Mouse (Mus musculus) WW6 (cell line): ENCODE data around the gene Togaram1.

Experiments
- DNase-seq: peaks from one replicate; pipeline ENCODE4 v3.0.0-alpha.2; 2013; ENCODE audit warnings: low read depth, low spot score

Togaram1 gene

DNA sequence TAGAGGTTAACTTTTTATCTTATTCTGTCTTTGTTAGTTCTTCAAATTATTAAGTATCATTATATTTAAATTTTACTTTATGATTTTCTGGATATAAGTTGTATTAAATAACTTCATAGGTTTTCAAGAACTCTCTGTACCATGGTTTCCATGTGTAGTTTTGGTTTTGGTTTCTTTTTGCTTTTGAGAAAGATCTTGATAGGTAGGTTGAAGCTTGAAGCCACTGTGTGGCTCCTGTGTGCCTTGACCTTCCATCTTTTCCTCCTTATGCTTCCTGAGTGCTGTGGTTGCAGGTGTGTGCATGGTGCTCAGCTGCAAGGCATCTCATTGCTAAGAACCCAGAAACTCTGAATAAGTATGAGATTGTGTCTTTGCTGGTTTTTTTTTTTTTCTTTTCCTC is 83.2 kb downstream of the Togaram1 start:
- DNase-seq = no peak

DNA sequence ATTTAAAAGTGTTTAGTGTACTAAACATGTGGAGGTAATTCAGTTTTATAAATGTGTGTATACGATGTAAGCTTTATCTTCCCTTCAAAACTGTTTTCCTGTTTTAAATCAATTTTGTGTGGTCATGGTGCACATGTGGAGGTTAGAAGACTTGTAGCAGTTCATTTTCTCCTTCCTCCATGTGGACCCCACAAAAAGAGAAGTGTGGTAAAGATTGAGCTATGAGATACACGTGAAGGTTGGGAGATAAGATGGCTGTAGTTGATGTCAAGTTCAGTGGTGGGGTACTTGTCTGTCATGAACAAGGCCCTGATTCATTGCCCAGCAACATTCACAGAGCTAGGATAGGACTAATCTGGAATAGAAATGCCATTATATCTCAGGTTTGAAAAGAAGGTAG is 92.6 kb downstream of the Togaram1 start:
- no peak for DNase-seq

DNA sequence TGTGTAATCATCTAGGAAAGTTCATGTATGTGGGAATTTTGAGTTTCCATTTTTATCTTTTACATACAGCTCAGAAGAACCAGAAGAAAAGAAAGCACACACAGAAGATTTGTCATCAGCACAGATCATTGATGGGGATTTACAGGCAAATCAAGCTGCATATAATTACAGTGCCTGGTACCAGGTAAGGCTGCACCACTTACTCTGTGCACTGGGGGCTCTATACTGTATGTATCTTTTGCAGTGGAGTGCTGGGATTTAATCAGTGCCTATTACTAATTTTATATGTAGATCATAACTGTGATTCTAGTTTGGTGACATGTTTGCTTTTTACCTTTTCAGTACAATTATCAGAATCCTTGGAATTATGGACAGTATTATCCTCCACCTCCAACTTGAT is 95.5 kb downstream of the Togaram1 start:
- no peak for DNase-seq

DNA sequence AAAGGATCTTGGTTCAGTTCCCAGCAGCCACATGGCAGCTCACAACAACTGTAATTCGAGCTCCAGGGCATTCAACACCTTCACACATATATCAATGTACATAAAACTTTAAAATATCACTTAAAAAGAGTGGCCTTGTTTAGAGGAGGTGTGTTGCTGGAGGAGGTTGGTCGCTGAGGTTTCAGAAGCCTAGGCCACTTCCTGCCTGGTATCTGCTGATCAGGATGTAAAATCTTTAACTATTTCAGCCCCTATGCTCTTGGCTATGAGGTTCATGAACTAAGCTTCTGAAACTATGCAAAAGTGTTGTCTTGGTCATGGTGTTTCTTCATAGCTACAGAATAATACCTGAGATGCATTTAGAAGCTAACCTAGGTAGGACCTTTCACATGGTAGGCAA is 99.6 kb downstream of the Togaram1 start:
- no peak for DNase-seq

DNA sequence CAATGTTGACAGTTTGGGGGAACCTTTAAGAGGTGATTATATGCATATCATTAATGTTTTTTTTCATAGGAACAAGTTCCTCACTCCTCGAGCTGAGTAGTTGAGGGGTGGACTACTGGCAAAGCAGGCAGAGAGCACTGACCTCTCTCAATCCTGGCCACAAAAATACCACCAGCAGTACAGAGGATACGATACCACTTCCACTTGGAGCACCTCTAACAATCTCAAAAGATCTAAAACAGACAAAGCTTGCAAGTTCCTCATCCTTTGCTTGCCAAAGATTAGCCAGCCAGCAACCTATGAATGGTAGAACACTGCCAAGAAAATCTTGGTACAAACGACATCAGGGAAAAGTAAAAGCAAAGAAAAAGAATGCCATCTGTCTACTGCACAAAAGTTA is 100.6 kb downstream of the Togaram1 start:
- no peak for DNase-seq

DNA sequence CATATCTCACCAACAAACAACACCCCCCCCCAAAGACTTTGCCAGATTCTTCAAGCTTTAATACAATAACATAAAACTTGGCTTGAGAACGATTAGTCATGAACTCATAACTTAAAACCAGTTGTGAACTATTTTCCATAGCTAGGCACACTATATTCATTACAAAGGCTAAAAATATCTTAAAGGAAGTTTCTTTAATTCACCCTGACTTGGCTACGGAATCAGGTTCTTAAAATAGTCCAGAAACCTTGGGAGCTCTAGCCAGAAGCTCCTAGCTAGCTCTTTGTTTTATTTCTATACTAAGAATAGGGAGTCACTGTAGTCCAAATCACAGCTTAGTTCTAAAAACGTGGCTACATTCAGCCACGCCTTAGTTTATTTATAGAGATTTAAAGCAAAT is 102.8 kb downstream of the Togaram1 start:
- no peak for DNase-seq
